Mouse (Mus musculus) testis, postnatal 14 days (tissue): ENCODE data around the gene Edaradd.

Source experiments
- DNase-seq: peaks from one replicate; pipeline ENCODE4 v3.0.0; 2021; ENCODE audit warnings: low spot score

Edaradd gene

GRCm38 (mm10) chr13:12460881-12461729 is 59.1 kb downstream of the Edaradd start:
- peak; percentile 90 for DNase-seq

- DNase-seq = no peak
These were observed 59.8 kb downstream of the Edaradd start for GRCm38 (mm10) chr13:12460443-12460842.

GRCm38 (mm10) chr13:12456711-12457110 is 63.5 kb downstream of the Edaradd start:
- no peak for DNase-seq

GRCm38 (mm10) chr13:12454686-12455390 is 65.4 kb downstream of the Edaradd start:
- DNase-seq = no peak

GRCm38 (mm10) chr13:12453150-12453549 is 67.1 kb downstream of the Edaradd start:
- no peak for DNase-seq

GRCm38 (mm10) chr13:12442008-12442587 is 78.1 kb downstream of the Edaradd start:
- no peak for DNase-seq

GRCm38 (mm10) chr13:12440813-12441212 is 79.4 kb downstream of the Edaradd start:
- DNase-seq = no peak

- no peak for DNase-seq
These were observed 80.7 kb downstream of the Edaradd start for GRCm38 (mm10) chr13:12439586-12439985.

GRCm38 (mm10) chr13:12433843-12434242 is 86.4 kb downstream of the Edaradd start:
- no peak for DNase-seq

GRCm38 (mm10) chr13:12428556-12428955 is 91.7 kb downstream of the Edaradd start:
- DNase-seq = no peak
